Mouse (Mus musculus) myocyte (in vitro differentiated cells): Measurements from ENCODE around the gene Arpc1a. TPM values are rescaled to one million over a fixed set of nuclear protein-coding genes. Genes with fewer than 3 reads are reported as not detected.
"Not testable (repeated sequence)": the region's sequence is repeated elsewhere in the genome, so short reads cannot be mapped to it uniquely, and the experiment has no call there.

Experiments
- H3K27me3 ChIP-seq: one replicate; pipeline ENCODE4 v1.6.1; 2011; ENCODE audit not compliant: control insufficient read depth, insufficient read depth, insufficient read length
- H3K36me3 ChIP-seq: one replicate; pipeline ENCODE4 v1.6.1; 2011; ENCODE audit not compliant: control insufficient read depth, insufficient read depth
- H3K4me2 ChIP-seq: one replicate; pipeline ENCODE4 v1.6.1; 2011; ENCODE audit warnings: low read depth, control low read depth
- H3K4me3 ChIP-seq: one replicate; pipeline ENCODE4 v1.5.1; 2011; ENCODE audit warnings: mild to moderate bottlenecking, control low read depth, moderate library complexity
- H3K79me2 ChIP-seq: one replicate; pipeline ENCODE4 v1.6.1; 2011; ENCODE audit not compliant: control insufficient read depth, insufficient read depth
- H3ac ChIP-seq: one replicate; pipeline ENCODE4 v1.6.1; 2011; ENCODE audit not compliant: control insufficient read depth, insufficient read length
- CEBPB ChIP-seq: IDR thresholded peaks from 2 replicates; pipeline ENCODE4 v1.6.1; 2011; ENCODE audit warnings: mild to moderate bottlenecking, moderate library complexity; ENCODE audit not compliant: poor library complexity, insufficient read depth, severe bottlenecking
- E2F4 ChIP-seq: IDR thresholded peaks from one replicate; pipeline ENCODE4 v1.6.1; 2011; ENCODE audit warnings: mild to moderate bottlenecking, control low read depth, moderate library complexity; ENCODE audit not compliant: insufficient read depth
- MAX ChIP-seq: IDR thresholded peaks from one replicate; pipeline ENCODE4 v1.6.1; 2011; ENCODE audit warnings: low read depth, mild to moderate bottlenecking, control low read depth
- MYOD1 ChIP-seq, 3 experiments: IDR thresholded peaks; one replicate each; pipeline ENCODE4 v1.6.1; 2011; ENCODE audit warnings: control low read depth in 2 of 3, low read depth in 2 of 3, mild to moderate bottlenecking in 2 of 3, moderate library complexity in 1 of 3; ENCODE audit not compliant: insufficient read length in 2 of 3, control insufficient read depth in 1 of 3
- MYOG ChIP-seq, 3 experiments: IDR thresholded peaks; one replicate each; pipeline ENCODE4 v1.6.1; 2011; ENCODE audit warnings: control low read depth in 2 of 3, low read depth in 2 of 3, mild to moderate bottlenecking in 2 of 3; ENCODE audit not compliant: insufficient read length in 2 of 3, control insufficient read depth in 1 of 3, insufficient read depth in 1 of 3
- POLR2A ChIP-seq: IDR thresholded peaks from one replicate; pipeline ENCODE4 v1.6.1; 2011; ENCODE audit warnings: low read depth, mild to moderate bottlenecking, control low read depth, moderate library complexity; ENCODE audit not compliant: insufficient read length
- POLR2AphosphoS2 ChIP-seq: IDR thresholded peaks from one replicate; pipeline ENCODE4 v1.6.1; 2011; ENCODE audit warnings: low read depth, control low read depth; ENCODE audit not compliant: insufficient read length
- REST ChIP-seq: IDR thresholded peaks from one replicate; pipeline ENCODE4 v1.6.1; 2011; ENCODE audit warnings: mild to moderate bottlenecking, control low read depth, moderate library complexity; ENCODE audit not compliant: insufficient read depth, insufficient read length
- SRF ChIP-seq: IDR thresholded peaks from one replicate; pipeline ENCODE4 v1.6.1; 2011; ENCODE audit warnings: low read depth; ENCODE audit not compliant: control insufficient read depth, insufficient read length
- TCF12 ChIP-seq: IDR thresholded peaks from one replicate; pipeline ENCODE4 v1.6.1; 2011; ENCODE audit warnings: mild to moderate bottlenecking, control low read depth; ENCODE audit not compliant: poor library complexity, insufficient read depth, severe bottlenecking
- TCF3 ChIP-seq: IDR thresholded peaks from one replicate; pipeline ENCODE4 v1.6.1; 2011; ENCODE audit warnings: low read depth, control low read depth; ENCODE audit not compliant: insufficient read length
- USF1 ChIP-seq: IDR thresholded peaks from one replicate; pipeline ENCODE4 v1.6.1; 2011; ENCODE audit warnings: low read depth, mild to moderate bottlenecking, control low read depth, moderate library complexity
- polyA plus RNA-seq: library from polyadenylated mRNA; unstranded; fragments of >200 nt; fragmentation: generic; extraction: Trizol; gene quantifications from one replicate; pipeline ENCODE4 v1.2.1, GENCODE M21; 2012; ENCODE audit warnings: missing spikeins

The Arpc1a gene
- polyA plus RNA-seq, 1 experiment: 67.2 TPM

DNA sequence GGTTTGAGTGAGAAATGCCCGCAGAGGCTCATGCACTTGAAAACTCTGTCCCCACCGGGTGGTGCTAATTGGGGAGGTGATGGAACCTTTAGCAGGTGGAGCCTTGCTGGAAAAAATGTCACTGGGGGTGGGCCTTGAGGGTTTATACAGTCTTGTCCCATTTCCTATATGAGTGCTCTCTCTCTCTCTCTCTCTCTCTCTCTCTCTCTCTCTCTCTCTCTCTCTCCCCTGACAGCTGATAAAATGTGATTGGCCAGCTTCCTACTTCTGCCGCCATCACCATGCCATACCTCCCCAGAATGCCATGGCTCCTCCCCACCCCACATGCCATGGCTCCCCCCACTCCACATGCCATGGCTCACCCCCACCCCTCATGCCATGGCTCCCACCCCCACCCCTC lies 8.5 kb upstream of the Arpc1a start:
- TF ChIP-seq SRF (no peak), MYOG (IDR thresholded peaks at IDR 0.05; ENCODE audit: control insufficient read depth in 1 of 3, insufficient read depth in 1 of 3, insufficient read length in 2 of 3, low read depth in 2 of 3) (no peak), TCF12 (no peak), MYOD1 (IDR thresholded peaks at IDR 0.05; ENCODE audit: control insufficient read depth in 1 of 3, insufficient read length in 2 of 3, low read depth in 2 of 3) (no peak), TCF3 (no peak), REST (no peak), MAX (no peak), POLR2AphosphoS2 (no peak), E2F4 (no peak)
- Histone ChIP-seq H3ac (no peak overlapping the region), H3K4me2 (no peak overlapping the region), H3K4me3 (no peak overlapping the region), H3K79me2 (no peaks in the 10 kb centered on the region), H3K36me3 (no peaks in the 10 kb centered on the region), H3K27me3 (peaks cover 12% of the 10 kb centered on the region)

DNA sequence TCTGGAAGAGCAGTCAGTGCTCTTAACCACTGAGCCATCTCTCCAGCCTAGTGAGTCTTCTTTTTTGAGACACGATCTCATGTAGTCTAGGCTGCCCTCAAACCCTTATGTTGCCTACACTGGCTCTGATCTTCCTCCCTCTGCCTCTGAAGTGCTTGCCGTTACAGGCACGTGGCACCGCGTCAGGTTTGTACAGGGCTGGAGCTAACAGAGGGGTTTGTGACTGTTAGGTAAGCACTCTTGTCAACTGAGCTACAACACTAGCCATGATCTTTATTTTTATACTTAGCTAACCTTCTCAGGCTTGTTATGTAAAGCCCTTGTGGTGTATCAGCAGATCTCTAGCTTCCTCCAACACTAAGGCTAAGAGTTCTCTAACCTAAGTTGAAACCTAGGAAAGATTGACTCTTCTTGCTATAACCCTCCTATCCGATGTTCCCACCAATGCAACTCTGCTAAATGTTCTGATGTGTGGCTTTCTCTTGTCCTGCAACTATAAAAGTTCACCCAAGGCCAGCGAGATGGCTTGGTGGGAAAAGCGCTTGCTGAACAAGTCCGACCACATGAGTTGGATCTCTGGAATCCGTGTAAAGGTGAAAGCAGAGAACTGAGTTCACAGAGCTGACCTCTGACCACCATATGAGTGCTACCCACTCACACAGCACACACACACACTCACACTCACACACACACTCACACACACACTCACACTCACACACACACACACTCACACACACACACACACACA lies 1.6 kb upstream of the Arpc1a start:
- Histone ChIP-seq H3K36me3 (no peaks in the 10 kb centered on the region), H3K27me3 (peaks cover 7% of the 10 kb centered on the region), H3ac (no peak overlapping the region), H3K4me3 (no peak overlapping the region), H3K4me2 (no peak overlapping the region), H3K79me2 (peaks cover 32% of the 10 kb centered on the region)
- no peak for TF ChIP-seq USF1
- TF ChIP-seq MYOD1 (IDR thresholded peaks at IDR 0.05; ENCODE audit: control insufficient read depth in 1 of 3, insufficient read length in 2 of 3, low read depth in 2 of 3): no peak
- TF ChIP-seq POLR2A: no peak
- no peak for TF ChIP-seq TCF3
- TF ChIP-seq CEBPB: no peak
- no peak for TF ChIP-seq TCF12
- TF ChIP-seq REST: no peak
- TF ChIP-seq E2F4: no peak
- no peak for TF ChIP-seq MAX

DNA sequence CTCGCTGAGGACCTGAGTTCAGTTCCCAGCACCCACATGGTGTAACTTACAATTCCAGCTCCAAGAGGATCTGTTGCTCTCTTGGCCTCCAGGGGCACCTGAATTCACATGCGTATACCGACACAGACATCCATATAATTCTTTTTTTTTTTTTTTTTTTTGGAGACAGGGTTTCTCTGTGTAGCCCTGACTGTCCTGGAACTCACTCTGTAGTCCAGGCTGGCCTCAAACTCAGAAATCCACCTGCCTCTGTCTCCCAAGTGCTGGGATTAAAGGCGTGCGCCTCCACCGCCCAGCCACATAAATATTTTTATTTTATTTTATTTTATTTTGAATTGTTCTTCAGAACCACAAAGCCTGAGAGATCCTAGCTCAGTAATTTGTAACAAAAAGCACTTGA lies 429 bp upstream of the Arpc1a start:
- H3K36me3 ChIP-seq, H3K27me3 ChIP-seq: not testable (repeated sequence)
- Histone ChIP-seq H3ac (peak overlapping the region; percentile 70), H3K79me2 (peaks cover 42% of the 10 kb centered on the region), H3K4me3 (peak overlapping the region; percentile 77), H3K4me2 (peak overlapping the region; percentile 72)

DNA sequence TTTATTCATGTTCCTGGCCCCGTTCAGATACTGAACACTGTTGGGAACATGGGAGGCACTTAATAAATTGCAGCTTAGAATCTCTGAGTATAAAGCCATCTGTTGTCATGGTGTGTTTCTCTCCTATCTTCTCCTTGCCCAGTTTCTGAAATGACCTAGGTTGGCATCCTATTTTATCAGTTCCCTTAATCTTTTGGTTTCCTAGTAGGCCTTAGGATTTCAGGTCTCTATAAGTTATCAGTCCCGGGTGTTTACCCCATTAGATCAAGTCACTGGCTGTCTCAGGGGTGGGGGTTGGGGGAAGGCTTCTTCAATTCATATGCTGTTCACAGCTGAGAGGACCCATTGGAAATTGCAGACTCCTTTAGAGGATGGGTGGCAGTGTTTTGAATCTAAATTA lies 1.2 kb downstream of the Arpc1a start:
- peaks cover 58% of the 10 kb centered on the region for H3K79me2 ChIP-seq
- H3ac ChIP-seq: no peak overlapping the region
- H3K4me2 ChIP-seq: peak overlapping the region; percentile 81
- peak overlapping the region; percentile 77 for H3K4me3 ChIP-seq
- TF ChIP-seq USF1 (no peak), E2F4 (no peak)
- H3K27me3 ChIP-seq: no peaks in the 10 kb centered on the region
- no peaks in the 10 kb centered on the region for H3K36me3 ChIP-seq

DNA sequence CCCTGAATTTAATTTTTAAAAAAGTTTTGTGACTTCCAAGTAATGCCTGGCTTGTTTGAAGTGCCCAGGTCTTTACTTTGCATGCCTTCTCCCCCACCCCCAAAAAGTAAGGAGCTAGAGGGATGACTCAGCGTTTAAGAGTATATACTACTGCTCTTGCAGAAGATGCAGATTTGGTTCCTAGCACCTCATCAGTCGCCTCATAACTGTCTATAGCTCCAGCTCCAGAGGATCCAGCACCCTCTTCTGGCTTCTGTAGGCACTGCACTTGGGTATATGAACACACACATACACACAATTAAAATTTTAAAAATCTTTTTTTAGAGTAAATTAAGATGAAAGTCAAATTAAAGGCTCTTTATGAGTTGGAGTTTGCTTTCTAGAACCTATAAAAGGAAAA lies 4.6 kb downstream of the Arpc1a start:
- Histone ChIP-seq H3K4me2 (no peak overlapping the region), H3K36me3 (peaks cover 6% of the 10 kb centered on the region), H3K4me3 (no peak overlapping the region), H3K79me2 (peaks cover 69% of the 10 kb centered on the region), H3K27me3 (no peaks in the 10 kb centered on the region), H3ac (no peak overlapping the region)
- no peak for TF ChIP-seq MYOD1 (IDR thresholded peaks at IDR 0.05; ENCODE audit: control insufficient read depth in 1 of 3, insufficient read length in 2 of 3, low read depth in 2 of 3)
- TF ChIP-seq REST: no peak
- no peak for TF ChIP-seq TCF3
- no peak for TF ChIP-seq CEBPB

DNA sequence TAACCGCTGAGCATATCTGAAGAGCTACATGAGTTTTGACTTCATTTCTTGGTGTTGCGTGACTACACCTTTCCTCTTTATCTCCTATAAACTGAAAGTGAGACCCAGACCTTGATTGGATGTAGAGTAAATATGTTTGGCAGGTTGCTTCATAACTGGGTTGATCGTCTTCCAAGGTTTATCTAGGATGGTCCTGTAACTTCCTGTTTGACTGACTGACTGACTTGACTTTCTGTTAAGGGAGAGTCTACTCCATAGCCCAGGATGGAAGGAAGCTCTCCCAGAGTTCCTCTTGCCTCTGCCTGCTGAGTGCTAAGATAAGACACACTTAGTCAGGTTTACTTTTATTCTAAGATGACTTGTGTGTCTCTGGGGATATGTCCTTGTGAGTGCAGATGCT lies 6.2 kb downstream of the Arpc1a start:
- TF ChIP-seq USF1 (no peak), MAX (no peak), CEBPB (no peak), REST (no peak), SRF (no peak), MYOD1 (IDR thresholded peaks at IDR 0.05; ENCODE audit: control insufficient read depth in 1 of 3, insufficient read length in 2 of 3, low read depth in 2 of 3) (no peak), POLR2AphosphoS2 (no peak), TCF3 (no peak), TCF12 (no peak), MYOG (IDR thresholded peaks at IDR 0.05; ENCODE audit: control insufficient read depth in 1 of 3, insufficient read depth in 1 of 3, insufficient read length in 2 of 3, low read depth in 2 of 3) (no peak)
- peaks cover 10% of the 10 kb centered on the region for H3K36me3 ChIP-seq
- H3K4me2 ChIP-seq: no peak overlapping the region
- peaks cover 58% of the 10 kb centered on the region for H3K79me2 ChIP-seq
- H3K4me3 ChIP-seq: no peak overlapping the region
- H3ac ChIP-seq: no peak overlapping the region
- no peaks in the 10 kb centered on the region for H3K27me3 ChIP-seq
